Mouse (Mus musculus) cerebellum, adult 2 months (tissue): ENCODE measurements around the gene Pkib. TPM values are rescaled to one million over a fixed set of nuclear protein-coding genes. Genes with fewer than 3 reads are reported as not detected.

Source experiments
- DNase-seq, 2 experiments: peaks; one replicate each; pipeline ENCODE4 v3.0.0; 2021
- H3K27ac ChIP-seq: fragments of 200-500 bp; 2 replicates; pipeline ENCODE4 v1.5.1; 2012; ENCODE audit warnings: low read length, control low read depth, inconsistent platforms; ENCODE audit not compliant: insufficient read depth
- H3K27me3 ChIP-seq: fragments of 200-500 bp; 2 replicates; pipeline ENCODE4 v1.6.1; 2012; ENCODE audit warnings: inconsistent platforms, mild to moderate bottlenecking, low read length, moderate library complexity; ENCODE audit not compliant: control insufficient read depth, insufficient read depth
- H3K4me1 ChIP-seq: fragments of 200-500 bp; 2 replicates; pipeline ENCODE4 v1.6.1; 2011; ENCODE audit warnings: low read length; ENCODE audit not compliant: control insufficient read depth, insufficient read depth
- H3K4me3 ChIP-seq: fragments of 200-500 bp; replicated peaks from 2 replicates; pipeline ENCODE3; 2011; ENCODE audit warnings: mild to moderate bottlenecking, low read depth, low read length, control low read depth; ENCODE audit not compliant: insufficient read depth
- CTCF ChIP-seq: fragments of 200-500 bp; IDR thresholded peaks from 2 replicates; pipeline ENCODE4 v1.5.1; 2011; ENCODE audit warnings: low read depth, mild to moderate bottlenecking, control low read depth, low read length, moderate library complexity, borderline replicate concordance; ENCODE audit not compliant: insufficient read depth
- POLR2A ChIP-seq: fragments of 200-500 bp; IDR thresholded peaks from 2 replicates; pipeline ENCODE4 v1.6.1; 2011; ENCODE audit warnings: low read length, control low read depth, borderline replicate concordance; ENCODE audit not compliant: insufficient read depth
- WGBS: fragments of 180-500 bp; shearing (Covaris S2); methylation state at CpG from one replicate; pipeline ENCODE4 v1.1.7; 2018; 5-methylcytosine and 5-hydroxymethylcytosine counted together
- polyA plus RNA-seq: library from polyadenylated mRNA; depleted of rRNA; stranded (reverse); fragments of >200 nt; gene quantifications from 2 replicates; pipeline ENCODE4 v1.2.3, GENCODE M21; 2012

The Pkib gene
- polyA plus RNA-seq, 1 experiment = 89.3 TPM

GRCm38 (mm10) chr10:57632868-57633240 is 1.1 kb downstream of the Pkib start:
- TF ChIP-seq POLR2A (peak; percentile 26; the same call in 1 of the 2 replicates), CTCF (peak; percentile 27; the same call in 1 of the 2 replicates)
- peak in 1 of 2 experiments; percentile 70 for DNase-seq

GRCm38 (mm10) chr10:57636970-57637369 is 5.2 kb downstream of the Pkib start:
- Histone ChIP-seq H3K27ac (0 out of 2 replicates have a peak overlapping the region, but pooled peaks have one; percentile 55), H3K27me3 (no peaks in the 10 kb centered on the region), H3K4me3 (no peak overlapping the region), H3K4me1 (peaks cover 20% of the 10 kb centered on the region)
- no peak for DNase-seq
- 9% methylated on average over 4 of the region's 4 CpGs for WGBS
- TF ChIP-seq CTCF = no peak

More at GRCm38 (mm10) chr10:57632868-57633240, 1.1 kb downstream of the Pkib start:
- Histone ChIP-seq H3K4me3 (peak overlapping the region; percentile 62), H3K4me1 (peaks cover 12% of the 10 kb centered on the region), H3K27ac (peak overlapping the region; percentile 95), H3K27me3 (no peaks in the 10 kb centered on the region)
- 18% methylated on average over 4 of the region's 4 CpGs for WGBS

DNA sequence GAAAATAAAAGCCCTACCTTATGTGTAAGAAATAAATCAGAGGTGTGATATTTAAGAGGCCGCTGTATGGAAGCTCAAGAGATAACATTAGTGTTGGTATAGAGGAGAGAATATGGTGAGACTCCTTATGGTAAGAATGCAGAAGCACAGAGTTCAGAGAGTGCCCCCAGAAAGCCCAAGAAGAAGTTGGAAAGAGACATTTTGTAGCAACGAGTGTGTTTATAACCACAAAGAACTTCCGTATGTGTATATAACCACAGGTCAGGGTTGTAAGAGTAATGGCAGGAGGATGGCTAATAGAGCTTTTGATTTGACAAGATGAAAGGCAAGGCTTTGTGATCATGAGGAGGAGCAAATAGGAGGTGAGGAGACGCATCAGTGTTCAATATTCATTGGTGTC is 6.5 kb downstream of the Pkib start:
- Histone ChIP-seq H3K4me3 (no peak overlapping the region), H3K27me3 (no peaks in the 10 kb centered on the region), H3K27ac (no peak overlapping the region), H3K4me1 (peaks cover 20% of the 10 kb centered on the region)
- 88% methylated on average over 4 of the region's 4 CpGs for WGBS
- TF ChIP-seq CTCF (no peak), POLR2A (no peak)
- DNase-seq = no peak

GRCm38 (mm10) chr10:57639540-57639939 is 7.8 kb downstream of the Pkib start:
- WGBS = 62% methylated on average over 3 of the region's 3 CpGs
- peaks cover 23% of the 10 kb centered on the region for H3K4me1 ChIP-seq
- no peaks in the 10 kb centered on the region for H3K27me3 ChIP-seq
- H3K27ac ChIP-seq = no peak overlapping the region
- TF ChIP-seq CTCF (no peak), POLR2A (no peak)
- DNase-seq = no peak
- no peak overlapping the region for H3K4me3 ChIP-seq

DNA sequence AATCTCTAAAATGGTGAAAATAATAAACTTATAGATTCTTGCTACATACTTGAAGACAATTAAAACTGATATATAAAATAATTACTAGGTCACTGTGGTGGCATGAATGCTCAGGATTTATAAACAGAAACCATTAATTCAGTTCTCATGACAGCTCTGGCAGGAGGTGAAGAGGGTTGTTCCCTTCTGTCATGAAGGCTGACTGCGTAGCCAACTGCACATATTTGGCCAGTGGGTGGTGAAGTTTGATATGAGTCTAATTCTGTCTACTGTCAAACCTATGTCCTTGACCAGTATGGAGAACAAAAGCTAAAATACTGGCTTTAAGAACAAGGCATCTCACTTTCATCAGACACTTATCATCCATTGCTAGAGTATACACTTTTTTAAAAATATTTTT is 21.5 kb downstream of the Pkib start:
- 18% methylated on average over 1 of the region's 1 CpGs for WGBS

GRCm38 (mm10) chr10:57660505-57660904 is 28.7 kb downstream of the Pkib start:
- no peak for TF ChIP-seq CTCF
- TF ChIP-seq POLR2A = no peak
- Histone ChIP-seq H3K4me1 (peaks cover 19% of the 10 kb centered on the region; the same call in 1 of the 2 replicates), H3K27ac (no peak overlapping the region), H3K4me3 (no peak overlapping the region), H3K27me3 (no peaks in the 10 kb centered on the region)
- WGBS = 90% methylated on average over 3 of the region's 3 CpGs
- no peak for DNase-seq

More for the DNA sequence above, 21.5 kb downstream of the Pkib start:
- H3K27me3 ChIP-seq = no peaks in the 10 kb centered on the region
- H3K27ac ChIP-seq = no peak overlapping the region
- TF ChIP-seq POLR2A (no peak), CTCF (no peak)
- DNase-seq = peak in 1 of 2 experiments; percentile 69
- H3K4me1 ChIP-seq = peaks cover 2% of the 10 kb centered on the region; the same call in 1 of the 2 replicates
- no peak overlapping the region for H3K4me3 ChIP-seq

DNA sequence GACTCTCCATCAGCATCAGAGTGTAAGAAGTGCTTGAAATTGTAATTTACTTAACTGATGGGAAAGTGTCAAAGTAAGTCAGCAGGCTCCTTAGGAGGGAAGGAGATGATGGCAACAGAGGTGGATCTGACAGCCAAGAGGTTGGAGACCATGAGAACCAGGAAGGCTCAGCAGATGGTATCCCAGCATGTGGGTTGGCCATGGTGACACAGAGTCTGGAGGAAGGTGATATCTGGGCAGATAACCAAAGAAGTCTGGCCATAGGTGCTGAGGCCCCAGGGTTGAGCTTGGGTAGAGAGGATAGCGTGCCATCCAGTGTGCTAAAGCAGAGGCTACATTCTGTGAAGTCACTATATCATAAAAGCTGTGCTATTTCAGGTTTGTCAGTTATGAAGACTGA is 32.0 kb downstream of the Pkib start:
- WGBS = 6% methylated on average over 1 of the region's 1 CpGs
- DNase-seq = peak; percentile 98 to 99
- H3K27me3 ChIP-seq = no peaks in the 10 kb centered on the region
- peaks cover 25% of the 10 kb centered on the region; the same call in 1 of the 2 replicates for H3K4me1 ChIP-seq
- TF ChIP-seq CTCF = peak; percentile 28; the same call in 1 of the 2 replicates
- TF ChIP-seq POLR2A = no peak
- H3K27ac ChIP-seq = peak overlapping the region; percentile 88; the same call in 1 of the 2 replicates
- no peak overlapping the region for H3K4me3 ChIP-seq

GRCm38 (mm10) chr10:57664253-57664652 is 32.5 kb downstream of the Pkib start:
- Histone ChIP-seq H3K4me1 (peaks cover 23% of the 10 kb centered on the region; the same call in 1 of the 2 replicates), H3K4me3 (no peak overlapping the region), H3K27me3 (no peaks in the 10 kb centered on the region), H3K27ac (peak overlapping the region; percentile 88; the same call in 1 of the 2 replicates)
- 21% methylated on average over 2 of the region's 2 CpGs for whole genome bisulfite sequencing
- TF ChIP-seq POLR2A = no peak
- no peak for TF ChIP-seq CTCF
- DNase-seq = peak; percentile 52 to 76
